Mouse (Mus musculus) small intestine, adult 2 months (tissue): ENCODE results near the gene Galnt9.

Experiments
- CTCF ChIP-seq: fragments of 200-500 bp; IDR thresholded peaks from 2 replicates; pipeline ENCODE4 v1.5.1; 2012; ENCODE audit warnings: low read depth, mild to moderate bottlenecking, control low read depth, inconsistent platforms, low read length, moderate library complexity, mixed read lengths; ENCODE audit not compliant: insufficient replicate concordance, insufficient read length; ENCODE audit errors: extremely low read depth
- POLR2A ChIP-seq: fragments of 200-500 bp; IDR thresholded peaks from 2 replicates; pipeline ENCODE4 v1.6.1; 2012; ENCODE audit warnings: low read depth, mild to moderate bottlenecking, control low read depth, inconsistent platforms, low read length, moderate library complexity

DNA sequence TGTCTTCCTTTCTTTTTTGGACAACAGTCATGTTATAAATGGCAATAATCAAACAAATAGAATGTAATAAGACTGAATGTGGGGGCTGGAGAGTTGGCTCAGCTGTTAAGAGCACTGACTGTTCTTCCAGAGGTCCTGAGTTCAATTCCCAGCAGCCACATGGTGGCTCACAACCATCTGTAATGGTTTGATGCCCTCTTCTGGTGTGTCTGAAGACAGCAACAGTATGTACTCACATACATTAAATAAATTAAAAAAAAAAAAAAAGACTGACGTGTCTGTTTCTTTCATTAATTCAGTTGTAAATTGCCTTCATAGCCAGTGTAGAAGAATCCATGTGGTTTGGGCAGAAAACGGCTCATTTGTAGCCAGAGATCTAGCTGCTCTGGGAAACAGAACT lies 80.2 kb downstream of the Galnt9 start:
- TF ChIP-seq POLR2A (no peak), CTCF (no peak)
